ENCODE assay signal across 11 mouse cellular contexts in the genomic region with DNA sequence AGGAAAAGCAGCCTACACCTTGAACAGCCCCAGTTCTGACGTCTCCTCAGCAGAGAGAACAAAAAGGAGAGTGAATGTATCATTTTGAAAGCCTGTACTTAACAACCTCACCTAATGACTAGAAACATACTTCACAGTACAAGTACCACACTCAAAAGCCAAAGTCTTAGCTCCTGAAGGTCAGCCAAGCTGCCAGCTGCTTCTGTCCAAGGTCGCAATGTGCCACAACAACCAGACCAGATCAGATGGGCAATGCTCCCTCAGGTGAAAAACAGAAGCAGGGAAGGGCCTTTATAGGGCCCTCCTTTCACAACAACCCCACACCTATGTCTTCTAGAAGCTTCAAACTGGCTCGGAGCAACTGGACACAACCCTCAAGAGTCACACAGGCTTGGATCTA. TPM values are rescaled to one million over a fixed set of nuclear protein-coding genes. Genes with fewer than 3 reads are reported as not detected.
A peak's percentile ranks its signal among the peaks of the same experiment; 100 is the strongest.
DNase-seq lines count a peak whose midpoint lies in the region; ATAC-seq and TF ChIP-seq lines count a peak whose summit lies in the region.
"Had no signal": no experiment of that assay in that cellular context is flagged by ENCODE, and none has a peak within 500 bp of the region (broad histone marks: within the 10 kb centered on the region; RNA-seq: fewer than 3 reads in every experiment).

No protein-coding gene starts in this region.

- H3K4me1 ChIP-seq in lung, adult 2 months (ENCODE audit: control insufficient read depth, insufficient read depth, low read length): peaks cover 10% of the 10 kb centered on the region
- peaks cover 30% of the 10 kb centered on the region for H3K4me1 ChIP-seq in heart, embryonic 15.5 days (replicated peaks)
- peaks cover 2% of the 10 kb centered on the region; the same call in 1 of the 2 replicates for H3K4me1 ChIP-seq in stomach, postnatal 0 days (replicated peaks; ENCODE audit: control insufficient read depth, insufficient read depth)

- no peak for TF ChIP-seq POLR2A in lung, adult 2 months (IDR thresholded peaks at IDR 0.05; ENCODE audit: borderline replicate concordance, extremely low read depth, low read depth, low read length)

- WGBS in lung, adult 2 months: 47% methylated on average over 3 of the region's 3 CpGs
- 54% methylated on average over 3 of the region's 3 CpGs for WGBS in heart, embryonic 15.5 days
- 60% methylated on average over 3 of the region's 3 CpGs for WGBS in stomach, postnatal 0 days

- H3K36me3 ChIP-seq in heart, embryonic 15.5 days: peaks cover 50% of the 10 kb centered on the region
- H3K36me3 ChIP-seq in stomach, postnatal 0 days (ENCODE audit: control insufficient read depth, insufficient read depth, low read length): peaks cover 16% of the 10 kb centered on the region

- H3K27me3 ChIP-seq in heart, embryonic 15.5 days: no peaks in the 10 kb centered on the region
- H3K27me3 ChIP-seq in stomach, postnatal 0 days (ENCODE audit: control insufficient read depth, insufficient read depth, low read length): no peaks in the 10 kb centered on the region

- ATAC-seq in heart, embryonic 15.5 days (replicated peaks; ENCODE audit: insufficient number of reproducible peaks, insufficient read depth, low FRiP score, low read depth): no peak
- no peak for ATAC-seq in stomach, postnatal 0 days (ENCODE audit: low FRiP score, low TSS enrichment)

- no peak for TF ChIP-seq CTCF in lung, adult 2 months (IDR thresholded peaks at IDR 0.05; ENCODE audit: insufficient read depth, low read length)
- no peak for TF ChIP-seq CTCF in stomach, postnatal 0 days (IDR thresholded peaks at IDR 0.05; ENCODE audit: low read depth)

- TF ChIP-seq EP300 in stomach, postnatal 0 days (optimal IDR thresholded peaks at IDR 0.05): no peak

- H3K4me3 ChIP-seq in lung, adult 2 months (replicated peaks; ENCODE audit: extremely low read depth, low read depth, low read length): no peak overlapping the region
- no peak overlapping the region for H3K4me3 ChIP-seq in heart, embryonic 15.5 days
- H3K4me3 ChIP-seq in stomach, postnatal 0 days (ENCODE audit: low read depth, low read length): no peak overlapping the region

- no peaks in the 10 kb centered on the region for H3K9me3 ChIP-seq in heart, embryonic 15.5 days (replicated peaks)
- H3K9me3 ChIP-seq in stomach, postnatal 0 days (ENCODE audit: control insufficient read depth, low read length): no peaks in the 10 kb centered on the region

- H3K4me2 ChIP-seq in heart, embryonic 15.5 days: no peak overlapping the region
- no peak overlapping the region for H3K4me2 ChIP-seq in stomach, postnatal 0 days (replicated peaks; ENCODE audit: low read depth)
- H3K4me2 ChIP-seq: lung, embryonic 14.5 days; midbrain, embryonic 11.5 days had no signal

- 0 out of 2 replicates have a peak overlapping the region, but pooled peaks have one; percentile 11 for H3K9ac ChIP-seq in heart, embryonic 15.5 days
- H3K9ac ChIP-seq in stomach, postnatal 0 days (ENCODE audit: low read length): no peak overlapping the region
- H3K9ac ChIP-seq: lung, embryonic 14.5 days had no signal

- peak; percentile 94 for DNase-seq in heart, adult 11 months
- no peak for DNase-seq in heart, postnatal 4 days
- peak; percentile 49 for DNase-seq in lung, adult 2 months
- no peak for DNase-seq in lung, postnatal 10 days
- no peak for DNase-seq in stomach, postnatal 0 days (ENCODE audit: low spot score)
- no peak for DNase-seq in thymus, postnatal 36 days
- DNase-seq: cerebellum, adult 11-12 months; left cerebral cortex, postnatal 4 days; lung, embryonic 14.5 days had no signal

- H3K27ac ChIP-seq in heart, embryonic 15.5 days: peak overlapping the region; percentile 79
- peak overlapping the region; percentile 1; the same call in 1 of the 2 replicates for H3K27ac ChIP-seq in stomach, postnatal 0 days (replicated peaks)

RNA-seq across cellular contexts. Expression of gene Sh3d21, which starts 2.8 kb away (rescaled TPM):
- 1 to 10 TPM; 1.6 to 1.8 TPM for total RNA-seq in heart, postnatal 4 days (2021)
- 6.2 and 7.5 TPM in 2 replicates for polyA plus RNA-seq in lung, adult 2 months (2012; rRNA removed)
- 3.3 and 4.1 TPM in 2 replicates for polyA plus RNA-seq in heart, embryonic 15.5 days (2015; fragmentation: Nextera tagmentation; extraction: Ambion mirVana)
- polyA plus RNA-seq in stomach, postnatal 0 days (2015; fragmentation: Nextera tagmentation; extraction: Ambion mirVana): 8.4 and 12.0 TPM in 2 replicates

RNA-seq across cellular contexts. Expression of gene Eva1b, which starts 18.5 kb away (rescaled TPM):
- total RNA-seq in heart, postnatal 4 days (2021): 10 to 100 TPM; 27.3 to 29.3 TPM
- 221 and 295 TPM in 2 replicates for polyA plus RNA-seq in lung, adult 2 months (2012; rRNA removed)
- polyA plus RNA-seq in heart, embryonic 15.5 days (2015; fragmentation: Nextera tagmentation; extraction: Ambion mirVana): 28.0 and 37.7 TPM in 2 replicates
- 39.7 and 39.9 TPM in 2 replicates for polyA plus RNA-seq in stomach, postnatal 0 days (2015; fragmentation: Nextera tagmentation; extraction: Ambion mirVana)

RNA-seq across cellular contexts. Expression of gene Thrap3, which starts 36.5 kb away (rescaled TPM):
- total RNA-seq in heart, postnatal 4 days (2021): 100 to 1,000 TPM; 226 TPM
- polyA plus RNA-seq in lung, adult 2 months (2012; rRNA removed): 40.0 and 62.8 TPM in 2 replicates
- 129 and 149 TPM in 2 replicates for polyA plus RNA-seq in heart, embryonic 15.5 days (2015; fragmentation: Nextera tagmentation; extraction: Ambion mirVana)
- polyA plus RNA-seq in stomach, postnatal 0 days (2015; fragmentation: Nextera tagmentation; extraction: Ambion mirVana): 70.3 and 78.7 TPM in 2 replicates

Comparison
In these comparisons a context has a peak if more than half of its experiments do, and no peak if none do; other contexts are left out.
1. DNase-seq: peak in heart, adult 11 months (single experiment) and lung, adult 2 months (single experiment); none in heart, postnatal 4 days (single experiment), lung, postnatal 10 days (single experiment), stomach, postnatal 0 days (single experiment) and thymus, postnatal 36 days (0 of 2).